Comparison of ENCODE assay signal across 9 mouse cellular contexts in the genomic region with DNA sequence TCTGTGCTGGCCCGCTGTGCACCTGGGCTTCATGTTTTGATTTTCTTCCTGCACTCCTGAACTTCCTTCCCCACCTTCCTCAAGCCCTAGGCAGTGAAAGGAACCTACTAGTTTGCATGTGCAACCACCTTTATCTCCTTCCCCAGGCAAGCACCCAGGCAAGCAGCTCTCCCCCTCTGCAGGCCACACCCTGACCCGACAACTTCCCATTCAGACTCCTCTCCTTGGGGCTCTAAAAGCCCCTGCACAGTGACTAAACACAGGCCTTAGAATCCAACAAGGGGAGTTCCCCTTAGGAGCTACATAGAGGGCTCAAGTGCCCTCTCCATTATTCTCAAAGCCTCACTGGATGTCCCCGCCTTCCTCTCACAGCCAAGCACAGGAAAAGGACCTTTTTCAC. TPM values are rescaled to one million over a fixed set of nuclear protein-coding genes. Genes with fewer than 3 reads are reported as not detected.
A peak's percentile ranks its signal among the peaks of the same experiment; 100 is the strongest.
DNase-seq lines count a peak whose midpoint lies in the region; ATAC-seq lines count a peak whose summit lies in the region.
"Had no signal": no experiment of that assay in that cellular context is flagged by ENCODE, and none has a peak within 500 bp of the region (broad histone marks: within the 10 kb centered on the region; RNA-seq: fewer than 3 reads in every experiment).

No protein-coding gene starts in this region.

- H3K4me1 ChIP-seq in heart, embryonic 14.5 days (ENCODE audit: control insufficient read depth in 2 of 2, insufficient read depth in 2 of 2, low read length in 2 of 2) = peaks cover 27 to 45% of the 10 kb centered on the region in 2 experiments
- peaks cover 41% of the 10 kb centered on the region for H3K4me1 ChIP-seq in lung, embryonic 15.5 days

- H3K9ac ChIP-seq in heart, embryonic 14.5 days (ENCODE audit: low read length) = peak overlapping the region; percentile 2; the same call in 1 of the 2 replicates
- H3K9ac ChIP-seq in lung, embryonic 15.5 days = no peak overlapping the region

- intact Hi-C loops in heart, postnatal 25 days (cut with DNase I) = no loop called here

- DNase-seq in heart, postnatal 25 days (ENCODE audit: low spot score) = no peak
- peak; percentile 89 to 90 for DNase-seq in spleen, postnatal 36 days (ENCODE audit: low spot score in 2 of 2)
- DNase-seq in embryo, embryonic 10 days (ENCODE audit: low spot score) = no peak
- no peak for DNase-seq in cerebellum, adult 8-10 months
- no peak for DNase-seq in layer of hippocampus, postnatal 36 days

- peak overlapping the region; percentile 79; the same call in 1 of the 2 replicates for H3K4me2 ChIP-seq in heart, embryonic 14.5 days (ENCODE audit: low read length)
- H3K4me2 ChIP-seq in lung, embryonic 15.5 days = 0 out of 2 replicates have a peak overlapping the region, but pooled peaks have one; percentile 2

- 0 out of 4 replicates have a peak overlapping the region, but pooled peaks of 1 of the 2 experiments have one; percentile 1 for H3K27ac ChIP-seq in heart, embryonic 14.5 days (replicated peaks in 1 of 2; ENCODE audit: control insufficient read depth in 1 of 2, insufficient read depth in 1 of 2, low read depth in 2 of 2, low read length in 2 of 2)
- peak overlapping the region; percentile 39 for H3K27ac ChIP-seq in lung, embryonic 15.5 days
- H3K27ac ChIP-seq: kidney, postnatal 0 days had no signal

- H3K27me3 ChIP-seq in heart, embryonic 14.5 days (ENCODE audit: control insufficient read depth, insufficient read depth, low read length) = no peaks in the 10 kb centered on the region
- no peaks in the 10 kb centered on the region for H3K27me3 ChIP-seq in lung, embryonic 15.5 days

- H3K9me3 ChIP-seq in heart, embryonic 14.5 days (ENCODE audit: control insufficient read depth, low read length) = no peaks in the 10 kb centered on the region
- H3K9me3 ChIP-seq in lung, embryonic 15.5 days = no peaks in the 10 kb centered on the region

- ATAC-seq in heart, embryonic 14.5 days (ENCODE audit: insufficient number of reproducible peaks, insufficient read depth, low FRiP score, low read depth) = no peak
- peak; percentile 54 for ATAC-seq in granulocyte monocyte progenitor cell, adult 5-6 weeks (replicated peaks; ENCODE audit: poor library complexity, severe bottlenecking)
- no peak for ATAC-seq in lung, embryonic 15.5 days (ENCODE audit: borderline replicate concordance, extremely low read depth, low FRiP score, low TSS enrichment)

- WGBS in heart, embryonic 14.5 days = 61% methylated on average over 3 of the region's 3 CpGs
- WGBS in lung, embryonic 15.5 days = 50% methylated on average over 3 of the region's 3 CpGs

- H3K36me3 ChIP-seq in heart, embryonic 14.5 days (ENCODE audit: control insufficient read depth, insufficient read depth, low read length) = 0 out of 2 replicates have a peak, but pooled peaks cover 4% of the 10 kb centered on the region
- no peaks in the 10 kb centered on the region for H3K36me3 ChIP-seq in lung, embryonic 15.5 days

- no peak overlapping the region for H3K4me3 ChIP-seq in heart, embryonic 14.5 days (ENCODE audit: control insufficient read depth in 1 of 2, insufficient read depth in 1 of 2, low read depth in 1 of 2, low read length in 2 of 2)
- no peak overlapping the region for H3K4me3 ChIP-seq in lung, embryonic 15.5 days

RNA-seq across cellular contexts. Expression of a gene that starts 2.8 kb away (rescaled TPM):
- polyA plus RNA-seq in heart, embryonic 14.5 days (2014; fragmentation: Nextera tagmentation; extraction: Ambion mirVana) = 66.3 and 77.8 TPM in 2 replicates
- 10 to 100 TPM; 25.7 to 26.9 TPM for total RNA-seq in heart, postnatal 25 days (2021)
- 22.6 and 24.3 TPM in 2 replicates for total RNA-seq in granulocyte monocyte progenitor cell, adult 5-6 weeks (2014; fragmentation: Nextera tagmentation)
- 19.2 and 21.0 TPM in 2 replicates for total RNA-seq in granulocyte monocyte progenitor cell, adult 5-6 weeks (2017)
- 84.9 and 86.5 TPM in 2 replicates for polyA plus RNA-seq in lung, embryonic 15.5 days (2015; fragmentation: Nextera tagmentation; extraction: Ambion mirVana)
- 10 to 100 TPM; 29.8 to 34.7 TPM for total RNA-seq in layer of hippocampus, postnatal 36 days (2021)

RNA-seq across cellular contexts. Expression of a gene that starts 36.7 kb away (rescaled TPM):
- polyA plus RNA-seq in heart, embryonic 14.5 days (2014; fragmentation: Nextera tagmentation; extraction: Ambion mirVana) = 18.3 and 19.2 TPM in 2 replicates
- 10 to 100 TPM; 13.8 to 15.2 TPM for total RNA-seq in heart, postnatal 25 days (2021)
- total RNA-seq in granulocyte monocyte progenitor cell, adult 5-6 weeks (2014; fragmentation: Nextera tagmentation) = 18.0 and 24.0 TPM in 2 replicates
- 16.9 and 20.0 TPM in 2 replicates for total RNA-seq in granulocyte monocyte progenitor cell, adult 5-6 weeks (2017)
- polyA plus RNA-seq in lung, embryonic 15.5 days (2015; fragmentation: Nextera tagmentation; extraction: Ambion mirVana) = 24.5 and 27.3 TPM in 2 replicates
- 10 to 100 TPM; 39.8 to 41.3 TPM for total RNA-seq in layer of hippocampus, postnatal 36 days (2021)

RNA-seq across cellular contexts. Expression of a gene that starts 48.7 kb away (rescaled TPM):
- polyA plus RNA-seq in heart, embryonic 14.5 days (2014; fragmentation: Nextera tagmentation; extraction: Ambion mirVana) = 66.4 TPM in 2 replicates
- 10 to 100 TPM; 35.0 to 38.6 TPM for total RNA-seq in heart, postnatal 25 days (2021)
- 40.0 and 41.5 TPM in 2 replicates for total RNA-seq in granulocyte monocyte progenitor cell, adult 5-6 weeks (2014; fragmentation: Nextera tagmentation)
- 35.7 and 36.5 TPM in 2 replicates for total RNA-seq in granulocyte monocyte progenitor cell, adult 5-6 weeks (2017)
- 56.9 and 58.7 TPM in 2 replicates for polyA plus RNA-seq in lung, embryonic 15.5 days (2015; fragmentation: Nextera tagmentation; extraction: Ambion mirVana)
- 10 to 100 TPM; 59.2 to 61.9 TPM for total RNA-seq in layer of hippocampus, postnatal 36 days (2021)

RNA-seq across cellular contexts. Expression of a gene that starts 48.8 kb away (rescaled TPM):
- polyA plus RNA-seq in heart, embryonic 14.5 days (2014; fragmentation: Nextera tagmentation; extraction: Ambion mirVana) = 39.3 and 41.9 TPM in 2 replicates
- total RNA-seq in heart, postnatal 25 days (2021) = 10 to 100 TPM; 11.3 to 12.6 TPM
- total RNA-seq in granulocyte monocyte progenitor cell, adult 5-6 weeks (2014; fragmentation: Nextera tagmentation) = 7.0 and 12.1 TPM in 2 replicates
- 5.8 and 7.2 TPM in 2 replicates for total RNA-seq in granulocyte monocyte progenitor cell, adult 5-6 weeks (2017)
- polyA plus RNA-seq in lung, embryonic 15.5 days (2015; fragmentation: Nextera tagmentation; extraction: Ambion mirVana) = 15.1 and 17.0 TPM in 2 replicates
- total RNA-seq in layer of hippocampus, postnatal 36 days (2021) = 10 to 100 TPM in 1 of 2 experiments, 1 to 10 TPM in 1; 9.7 to 10.0 TPM

Comparison
In these comparisons a context has a peak if more than half of its experiments do, and no peak if none do; other contexts are left out.
1. DNase-seq: peak in spleen, postnatal 36 days (2 of 2); none in heart, postnatal 25 days (single experiment), embryo, embryonic 10 days (single experiment), cerebellum, adult 8-10 months (single experiment) and layer of hippocampus, postnatal 36 days (0 of 2).